Mouse (Mus musculus) thymus, adult 2 months (tissue): ENCODE data around the gene Tex264. TPM values are rescaled to one million over a fixed set of nuclear protein-coding genes. Genes with fewer than 3 reads are reported as not detected.

Source experiments
- DNase-seq: peaks from one replicate; pipeline ENCODE4 v3.0.0; 2021
- H3K27ac ChIP-seq: fragments of 200-500 bp; 2 replicates; pipeline ENCODE4 v1.5.1; 2012; ENCODE audit warnings: low read length, control low read depth; ENCODE audit not compliant: control insufficient read depth, insufficient read depth
- H3K27me3 ChIP-seq: fragments of 200-500 bp; 2 replicates; pipeline ENCODE4 v1.6.1; 2012; ENCODE audit warnings: mild to moderate bottlenecking, low read length, moderate library complexity, mixed read lengths; ENCODE audit not compliant: control insufficient read depth, insufficient read depth
- H3K36me3 ChIP-seq: fragments of 200-500 bp; 2 replicates; pipeline ENCODE4 v1.6.1; 2012; ENCODE audit warnings: mild to moderate bottlenecking, low read length, moderate library complexity; ENCODE audit not compliant: control insufficient read depth, insufficient read depth
- H3K4me1 ChIP-seq: fragments of 200-500 bp; replicated peaks from 2 replicates; pipeline ENCODE4 v1.6.1; 2012; ENCODE audit warnings: low read length; ENCODE audit not compliant: control insufficient read depth, insufficient read depth
- H3K4me3 ChIP-seq: fragments of 200-500 bp; 2 replicates; pipeline ENCODE4 v1.5.1; 2012; ENCODE audit warnings: mild to moderate bottlenecking, low read length, control low read depth, moderate library complexity; ENCODE audit not compliant: control insufficient read depth, insufficient read depth
- CTCF ChIP-seq: fragments of 200-500 bp; IDR thresholded peaks from 2 replicates; pipeline ENCODE4 v1.5.1; 2012; ENCODE audit warnings: mild to moderate bottlenecking, control low read depth, low read length, moderate library complexity, borderline replicate concordance; ENCODE audit not compliant: control insufficient read depth, poor library complexity, insufficient read depth; ENCODE audit errors: extremely low read depth
- POLR2A ChIP-seq: fragments of 200-500 bp; IDR thresholded peaks from 2 replicates; pipeline ENCODE4 v1.6.1; 2012; ENCODE audit warnings: mild to moderate bottlenecking, low read length, control low read depth, moderate library complexity; ENCODE audit not compliant: control insufficient read depth, poor library complexity, insufficient read depth; ENCODE audit errors: extremely low read depth
- WGBS: fragments of 180-500 bp; shearing (Covaris S2); methylation state at CpG from one replicate; pipeline ENCODE4 v1.1.7; 2018; 5-methylcytosine and 5-hydroxymethylcytosine counted together
- polyA plus RNA-seq: library from polyadenylated mRNA; depleted of rRNA; stranded (reverse); fragments of >200 nt; gene quantifications from 2 replicates; pipeline ENCODE4 v1.2.3, GENCODE M21; 2012

Gene Tex264
- polyA plus RNA-seq, 1 experiment: 104 TPM

DNA sequence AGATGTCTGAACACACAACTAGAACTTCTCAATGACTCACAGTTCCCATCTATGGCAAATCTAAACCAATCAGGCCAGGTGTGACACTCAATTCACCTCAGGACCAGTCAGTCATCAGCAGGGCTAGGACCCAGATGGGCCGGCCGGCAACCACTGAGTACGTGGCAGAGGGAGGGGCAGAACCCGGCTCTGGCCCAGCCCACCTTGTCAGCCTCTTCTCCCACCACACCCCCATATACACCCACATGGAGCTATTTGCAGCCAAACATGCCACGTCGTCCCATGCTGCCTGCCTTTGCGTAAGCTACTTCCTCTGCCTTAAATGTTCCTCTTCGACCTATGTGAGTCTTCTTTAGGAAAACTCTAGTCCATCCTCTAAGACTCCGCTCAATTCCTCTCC lies 9.8 kb downstream of the Tex264 start:
- no peak for DNase-seq
- peaks cover 9% of the 10 kb centered on the region for H3K36me3 ChIP-seq
- TF ChIP-seq POLR2A: no peak
- TF ChIP-seq CTCF: no peak
- H3K27ac ChIP-seq: no peak overlapping the region
- H3K4me3 ChIP-seq: no peak overlapping the region
- H3K4me1 ChIP-seq: peaks cover 4% of the 10 kb centered on the region; the same call in 1 of the 2 replicates
- 82% methylated on average over 9 of the region's 9 CpGs for WGBS
- H3K27me3 ChIP-seq: no peaks in the 10 kb centered on the region

DNA sequence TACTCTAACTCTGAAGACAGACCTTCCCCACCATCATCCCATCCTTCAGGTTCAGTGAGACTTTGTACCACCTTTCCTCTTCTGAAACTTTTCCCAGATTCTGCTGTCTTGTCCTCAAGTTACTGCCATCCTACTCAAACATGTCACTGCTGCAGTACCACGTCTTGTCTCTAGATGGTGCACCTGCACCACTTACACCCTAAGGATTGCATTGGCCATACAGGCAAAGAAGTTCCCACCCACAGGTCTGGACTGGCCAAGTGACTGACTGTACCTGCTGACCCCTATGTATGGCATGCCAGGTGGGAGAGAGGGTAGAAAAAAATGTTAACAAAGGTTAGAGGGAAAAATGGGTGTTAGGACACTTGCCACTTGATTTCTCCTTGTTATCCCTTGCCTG lies 10.2 kb downstream of the Tex264 start:
- no peaks in the 10 kb centered on the region for H3K27me3 ChIP-seq
- TF ChIP-seq CTCF: no peak
- H3K36me3 ChIP-seq: peaks cover 9% of the 10 kb centered on the region
- DNase-seq: peak; percentile 82
- H3K27ac ChIP-seq: no peak overlapping the region
- H3K4me3 ChIP-seq: no peak overlapping the region
- WGBS: 0% methylated on average over 1 of the region's 1 CpGs
- peaks cover 4% of the 10 kb centered on the region; the same call in 1 of the 2 replicates for H3K4me1 ChIP-seq

DNA sequence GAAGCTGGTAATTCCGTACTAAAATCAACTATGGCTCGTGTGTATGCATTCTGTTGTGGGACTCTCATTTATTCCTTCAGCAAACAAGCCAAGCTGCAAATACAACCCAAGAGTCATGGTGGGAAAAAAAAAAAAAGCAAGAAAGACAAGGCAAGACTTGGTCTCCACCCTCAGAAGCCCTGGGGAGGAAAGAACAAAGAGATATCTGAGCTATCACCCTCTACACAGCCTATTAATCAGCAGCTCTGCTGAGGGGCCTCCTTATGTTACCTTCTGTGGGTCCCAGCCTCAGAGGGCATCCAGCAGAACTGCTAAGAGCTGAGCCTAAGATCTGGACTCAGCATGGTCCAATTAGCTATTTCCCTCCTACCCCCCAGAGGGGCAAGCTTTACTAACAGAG lies 11.9 kb downstream of the Tex264 start:
- 98% methylated on average over 2 of the region's 2 CpGs for WGBS
- H3K36me3 ChIP-seq: peaks cover 9% of the 10 kb centered on the region
- no peaks in the 10 kb centered on the region for H3K27me3 ChIP-seq
- TF ChIP-seq CTCF (no peak), POLR2A (no peak)
- no peak overlapping the region for H3K27ac ChIP-seq
- H3K4me3 ChIP-seq: no peak overlapping the region
- H3K4me1 ChIP-seq: peaks cover 4% of the 10 kb centered on the region; the same call in 1 of the 2 replicates
- no peak for DNase-seq

DNA sequence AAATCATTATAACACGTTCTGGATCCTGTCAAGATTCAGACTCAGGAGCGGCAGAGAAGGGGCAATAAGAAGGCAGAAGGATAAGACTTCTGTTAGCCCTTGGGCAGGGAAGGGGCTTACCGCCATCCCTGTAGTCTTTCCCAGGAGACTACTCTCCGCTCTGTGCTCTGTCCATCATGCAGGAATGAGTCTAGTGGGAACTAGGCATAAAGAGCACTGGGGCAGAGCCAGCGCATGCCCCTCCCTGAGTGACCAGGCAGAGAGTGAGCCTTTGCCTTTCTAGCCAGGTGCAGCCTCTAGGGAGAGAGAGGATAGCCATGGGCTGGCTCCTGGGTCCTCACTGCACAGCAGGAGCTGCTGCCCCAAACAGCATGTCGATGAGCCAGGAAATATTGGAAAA lies 20.9 kb downstream of the Tex264 start:
- no peak for TF ChIP-seq CTCF
- no peak for TF ChIP-seq POLR2A
- Histone ChIP-seq H3K36me3 (peaks cover 4% of the 10 kb centered on the region; the same call in 1 of the 2 replicates), H3K27me3 (no peaks in the 10 kb centered on the region), H3K4me1 (no peaks in the 10 kb centered on the region), H3K27ac (no peak overlapping the region), H3K4me3 (no peak overlapping the region)
- no peak for DNase-seq
- WGBS: 94% methylated on average over 6 of the region's 6 CpGs

DNA sequence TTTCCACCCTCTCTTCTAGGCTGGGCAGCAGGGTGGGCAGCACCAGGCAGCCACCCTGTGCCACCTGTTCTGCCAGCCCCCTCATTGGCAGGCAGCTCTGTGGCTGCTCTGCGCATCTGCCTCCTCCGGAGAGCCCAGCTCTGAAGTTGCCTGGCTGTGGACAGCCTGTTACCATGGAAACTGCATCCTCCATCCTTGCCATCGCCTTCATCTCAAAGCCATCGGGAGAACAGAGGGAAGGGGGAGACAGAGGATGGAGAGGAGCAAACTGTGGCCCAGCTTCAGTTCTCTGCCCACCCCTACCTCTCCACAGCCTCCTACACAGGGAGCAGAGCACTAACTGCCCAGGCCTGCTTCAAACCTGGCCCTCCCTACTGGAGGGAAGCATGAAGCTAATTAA lies 21.3 kb downstream of the Tex264 start:
- DNase-seq: no peak
- 89% methylated on average over 4 of the region's 4 CpGs for WGBS
- TF ChIP-seq CTCF: no peak
- no peak for TF ChIP-seq POLR2A
- Histone ChIP-seq H3K4me3 (no peak overlapping the region), H3K27ac (no peak overlapping the region), H3K27me3 (no peaks in the 10 kb centered on the region), H3K4me1 (no peaks in the 10 kb centered on the region), H3K36me3 (peaks cover 4% of the 10 kb centered on the region; the same call in 1 of the 2 replicates)

DNA sequence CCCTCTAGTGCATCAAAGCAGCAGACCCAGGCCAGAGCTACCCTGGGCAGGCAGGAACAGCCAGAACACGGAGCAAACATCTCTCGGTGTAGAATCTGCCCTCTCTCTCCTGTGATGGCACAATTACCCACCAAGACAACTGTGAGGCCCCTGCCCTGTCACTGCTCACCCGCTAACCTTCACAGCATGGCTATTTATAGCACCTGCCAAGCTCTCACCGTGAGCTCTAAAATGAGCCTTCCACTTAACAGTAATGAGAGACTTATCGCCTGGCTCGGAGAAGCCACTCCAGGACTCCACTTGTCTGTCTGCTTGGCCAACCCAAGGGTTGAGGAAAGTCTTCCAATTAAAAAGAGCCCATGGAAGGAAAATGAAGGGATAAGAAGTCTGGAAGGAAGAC lies 22.5 kb downstream of the Tex264 start:
- H3K4me3 ChIP-seq: no peak overlapping the region
- WGBS: 90% methylated on average over 6 of the region's 6 CpGs
- no peak for TF ChIP-seq POLR2A
- no peak for TF ChIP-seq CTCF
- H3K27me3 ChIP-seq: no peaks in the 10 kb centered on the region
- H3K4me1 ChIP-seq: no peaks in the 10 kb centered on the region
- no peak overlapping the region for H3K27ac ChIP-seq
- peaks cover 9% of the 10 kb centered on the region; the same call in 1 of the 2 replicates for H3K36me3 ChIP-seq
- DNase-seq: no peak

DNA sequence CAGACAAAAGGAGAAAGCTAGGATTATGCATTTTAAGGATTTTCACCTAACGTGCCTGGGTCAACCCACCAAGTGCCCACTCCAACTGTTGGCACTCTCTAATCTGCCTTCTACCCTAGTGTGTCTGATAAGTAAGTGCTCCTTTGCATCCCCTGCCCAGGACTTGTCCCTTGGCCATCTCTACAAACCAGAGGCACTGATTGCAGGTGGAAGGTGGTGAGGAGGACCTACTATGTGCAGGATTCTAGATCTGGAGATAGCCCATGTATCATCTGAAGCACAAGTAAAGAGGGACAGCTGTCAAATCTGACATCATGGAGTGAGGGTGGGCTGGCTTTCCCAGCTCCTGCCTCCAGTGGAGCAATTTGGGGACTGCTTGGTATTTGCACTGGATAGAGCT lies 25.8 kb downstream of the Tex264 start:
- WGBS: 100% methylated on average over 1 of the region's 1 CpGs
- DNase-seq: no peak
- no peaks in the 10 kb centered on the region for H3K4me1 ChIP-seq
- H3K4me3 ChIP-seq: no peak overlapping the region
- TF ChIP-seq CTCF (no peak), POLR2A (no peak)
- H3K27me3 ChIP-seq: peaks cover 6% of the 10 kb centered on the region
- no peak overlapping the region for H3K27ac ChIP-seq
- peaks cover 9% of the 10 kb centered on the region; the same call in 1 of the 2 replicates for H3K36me3 ChIP-seq
